Mouse (Mus musculus): ENCODE results near the gene Smdt1. TPM values are rescaled to one million over a fixed set of nuclear protein-coding genes. Genes with fewer than 3 reads are reported as not detected.
A peak's percentile ranks its signal among the peaks of the same experiment; 100 is the strongest.

Smdt1 gene
- polyA plus RNA-seq (2015; fragmentation: Nextera tagmentation; extraction: Ambion mirVana): 170 and 175 TPM in 2 replicates

DNA sequence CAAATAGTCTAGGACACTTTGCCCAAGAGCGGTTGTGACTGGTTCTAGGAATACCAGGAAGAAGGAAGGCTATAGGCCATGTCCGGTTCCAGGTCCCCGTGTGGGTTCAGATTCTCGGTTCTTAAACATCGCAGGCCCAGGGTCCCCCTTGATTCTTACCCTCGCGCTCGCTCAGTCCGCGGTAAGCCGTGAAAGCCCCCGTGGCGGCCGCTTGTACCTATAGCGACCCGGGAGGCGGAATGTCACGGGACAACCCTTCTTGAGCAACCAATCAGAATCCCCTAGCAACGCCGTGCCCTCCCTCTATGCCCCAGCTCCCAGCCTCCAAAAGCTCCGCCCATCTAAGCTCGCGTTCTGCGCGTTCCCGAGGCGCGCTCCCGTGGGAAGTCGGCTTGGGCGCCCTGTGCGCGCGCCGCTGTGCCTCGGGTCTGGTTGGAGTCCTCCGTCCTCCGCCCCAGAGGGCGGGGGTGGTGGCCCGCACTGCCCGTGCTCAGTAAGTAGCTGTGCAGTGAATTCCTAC, at the start of gene Smdt1, which contains the start of the genes Naga and Pheta2:
TSS of gene Smdt1 (plus strand) at position 367 of the 520 bp plus-strand sequence.
TSS of gene Naga (minus strand) at position 333 of the 520 bp plus-strand sequence.
TSS of gene Pheta2 (plus strand) at position 350 of the 520 bp plus-strand sequence.
- Histone ChIP-seq H3K27me3 (ENCODE audit: control insufficient read depth, insufficient read depth, low read depth, low read length) (no peaks in the 10 kb centered on the region), H3K4me2 (ENCODE audit: low read depth, low read length) (peak within 1 kb of the TSS; percentile 94), H3K4me1 (ENCODE audit: control insufficient read depth, low read depth, low read length) (peaks cover 60% of the 10 kb centered on the region), H3K4me3 (ENCODE audit: low read depth, low read length) (peak within 1 kb of the TSS; percentile 77), H3K9ac (ENCODE audit: low read depth, low read length) (peak within 1 kb of the TSS; percentile 96), H3K36me3 (ENCODE audit: control insufficient read depth, insufficient read depth) (peaks cover 36% of the 10 kb centered on the region), H3K9me3 (replicated peaks; ENCODE audit: control insufficient read depth, low read length) (no peaks in the 10 kb centered on the region), H3K27ac (ENCODE audit: low read length) (peak within 1 kb of the TSS; percentile 100)
- peak; percentile 77 for ATAC-seq (ENCODE audit: low read depth)
- WGBS (ENCODE audit: insufficient replicate concordance): under 1% methylated on average over 41 of the region's 41 CpGs

DNA sequence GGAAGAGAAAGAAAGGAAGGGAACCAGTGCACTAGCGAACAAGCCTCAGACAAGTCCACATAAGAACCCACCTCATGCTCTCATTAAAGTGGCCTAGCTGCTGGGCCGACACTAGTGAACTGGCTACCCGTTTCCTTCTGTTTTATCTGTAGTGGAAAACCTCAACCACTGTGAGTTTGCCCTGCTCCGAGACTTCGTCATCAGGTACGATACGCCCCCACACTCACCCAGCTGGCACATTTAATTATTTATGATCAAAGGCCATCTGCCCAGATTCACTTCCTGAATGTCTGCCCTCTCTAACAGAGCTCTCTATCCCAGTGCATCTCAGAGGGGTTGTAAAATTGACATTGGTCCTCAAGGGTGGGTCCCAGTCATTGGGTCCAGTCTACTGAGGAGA, 48.5 kb upstream of the Smdt1 start:
- Histone ChIP-seq H3K27ac (ENCODE audit: low read length) (no peak overlapping the region), H3K9ac (ENCODE audit: low read depth, low read length) (no peak overlapping the region), H3K4me2 (ENCODE audit: low read depth, low read length) (no peak overlapping the region), H3K27me3 (ENCODE audit: control insufficient read depth, insufficient read depth, low read depth, low read length) (peaks cover 8% of the 10 kb centered on the region), H3K4me3 (ENCODE audit: low read depth, low read length) (no peak overlapping the region), H3K9me3 (replicated peaks; ENCODE audit: control insufficient read depth, low read length) (no peaks in the 10 kb centered on the region), H3K4me1 (ENCODE audit: control insufficient read depth, low read depth, low read length) (peaks cover 7% of the 10 kb centered on the region), H3K36me3 (ENCODE audit: control insufficient read depth, insufficient read depth) (no peaks in the 10 kb centered on the region)
- WGBS (ENCODE audit: insufficient replicate concordance): 59% methylated on average over 7 of the region's 7 CpGs
- no peak for ATAC-seq (ENCODE audit: low read depth)

DNA sequence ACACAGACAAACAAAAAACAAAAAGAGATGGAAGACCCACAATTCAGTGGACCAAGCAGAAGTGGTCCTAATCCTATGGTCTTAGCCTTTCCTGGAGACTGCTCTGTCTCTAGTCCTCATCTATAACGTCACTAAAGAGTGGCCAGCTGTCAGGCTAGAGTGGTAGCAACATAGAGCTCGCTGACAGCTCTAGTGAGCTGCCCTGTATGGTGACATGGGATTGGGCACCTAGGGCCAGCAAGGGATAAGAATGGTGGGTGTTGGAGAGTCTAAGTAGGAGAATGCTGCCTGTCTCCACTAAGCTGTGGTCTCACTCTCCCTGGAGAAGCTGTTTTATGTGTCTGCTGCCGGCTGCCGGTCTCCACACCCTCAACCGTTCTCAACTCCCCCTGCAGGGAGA, 45.9 kb upstream of the Smdt1 start:
- WGBS (ENCODE audit: insufficient replicate concordance): 33% methylated on average over 5 of the region's 5 CpGs
- Histone ChIP-seq H3K27ac (ENCODE audit: low read length) (no peak overlapping the region), H3K4me2 (ENCODE audit: low read depth, low read length) (no peak overlapping the region), H3K4me1 (ENCODE audit: control insufficient read depth, low read depth, low read length) (peaks cover 5% of the 10 kb centered on the region), H3K4me3 (ENCODE audit: low read depth, low read length) (no peak overlapping the region), H3K36me3 (ENCODE audit: control insufficient read depth, insufficient read depth) (no peaks in the 10 kb centered on the region), H3K9me3 (replicated peaks; ENCODE audit: control insufficient read depth, low read length) (no peaks in the 10 kb centered on the region), H3K27me3 (ENCODE audit: control insufficient read depth, insufficient read depth, low read depth, low read length) (peaks cover 8% of the 10 kb centered on the region), H3K9ac (ENCODE audit: low read depth, low read length) (no peak overlapping the region)
- no peak for ATAC-seq (ENCODE audit: low read depth)

DNA sequence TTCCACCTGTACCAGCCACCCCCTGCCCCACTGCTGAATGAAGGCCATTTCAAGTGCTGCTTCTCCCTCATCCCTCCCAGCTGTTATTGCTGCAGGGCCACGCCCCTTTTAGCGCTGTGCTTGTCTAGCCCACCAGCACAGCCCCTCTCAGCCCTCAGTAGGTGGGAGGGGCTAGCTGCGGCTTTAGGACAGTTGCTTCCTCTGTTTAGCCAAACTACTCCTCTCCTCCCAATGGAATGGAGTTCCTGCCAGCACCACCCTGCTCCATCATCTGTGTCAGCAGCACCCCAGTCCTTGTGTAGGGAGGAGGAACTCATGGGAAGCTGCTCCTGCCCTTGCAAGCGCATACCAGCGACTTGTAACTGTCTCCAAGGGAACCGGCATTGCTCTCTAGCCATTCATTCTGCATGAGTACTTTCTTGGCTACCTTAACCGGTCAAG, 45.5 kb upstream of the Smdt1 start:
- no peak overlapping the region for H3K4me3 ChIP-seq (ENCODE audit: low read depth, low read length)
- H3K9me3 ChIP-seq (replicated peaks; ENCODE audit: control insufficient read depth, low read length): no peaks in the 10 kb centered on the region
- H3K4me2 ChIP-seq (ENCODE audit: low read depth, low read length): no peak overlapping the region
- ATAC-seq (ENCODE audit: low read depth): no peak
- no peak overlapping the region for H3K9ac ChIP-seq (ENCODE audit: low read depth, low read length)
- no peak overlapping the region for H3K27ac ChIP-seq (ENCODE audit: low read length)
- no peaks in the 10 kb centered on the region for H3K36me3 ChIP-seq (ENCODE audit: control insufficient read depth, insufficient read depth)
- H3K27me3 ChIP-seq (ENCODE audit: control insufficient read depth, insufficient read depth, low read depth, low read length): peaks cover 8% of the 10 kb centered on the region
- 21% methylated on average over 7 of the region's 7 CpGs for WGBS (ENCODE audit: insufficient replicate concordance)
- H3K4me1 ChIP-seq (ENCODE audit: control insufficient read depth, low read depth, low read length): peaks cover 5% of the 10 kb centered on the region

DNA sequence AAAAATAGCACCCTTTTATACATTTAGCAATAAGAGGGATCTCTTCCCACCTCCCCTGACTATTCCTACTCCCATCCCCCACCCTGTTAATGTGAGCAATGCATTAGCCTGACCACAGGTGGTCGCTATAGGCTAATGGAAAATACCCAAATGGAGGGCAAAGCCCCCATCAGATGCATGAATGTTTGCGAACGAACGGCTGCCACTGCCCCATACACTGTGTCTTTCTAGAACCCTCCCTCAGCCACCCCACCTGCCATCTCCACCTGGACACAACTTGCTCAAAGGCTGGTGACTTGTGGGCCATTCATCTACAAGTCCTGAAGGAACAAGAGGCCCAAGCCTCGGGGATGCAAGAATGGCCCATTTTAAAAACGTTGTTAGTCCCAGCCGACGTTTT, 44.7 kb upstream of the Smdt1 start:
- H3K27me3 ChIP-seq (ENCODE audit: control insufficient read depth, insufficient read depth, low read depth, low read length): peaks cover 8% of the 10 kb centered on the region
- WGBS (ENCODE audit: insufficient replicate concordance): 37% methylated on average over 8 of the region's 8 CpGs
- H3K36me3 ChIP-seq (ENCODE audit: control insufficient read depth, insufficient read depth): no peaks in the 10 kb centered on the region
- peaks cover 5% of the 10 kb centered on the region for H3K4me1 ChIP-seq (ENCODE audit: control insufficient read depth, low read depth, low read length)
- H3K27ac ChIP-seq (ENCODE audit: low read length): no peak overlapping the region
- H3K4me2 ChIP-seq (ENCODE audit: low read depth, low read length): no peak overlapping the region
- no peak for ATAC-seq (ENCODE audit: low read depth)
- no peaks in the 10 kb centered on the region for H3K9me3 ChIP-seq (replicated peaks; ENCODE audit: control insufficient read depth, low read length)
- H3K4me3 ChIP-seq (ENCODE audit: low read depth, low read length): no peak overlapping the region
- H3K9ac ChIP-seq (ENCODE audit: low read depth, low read length): no peak overlapping the region

DNA sequence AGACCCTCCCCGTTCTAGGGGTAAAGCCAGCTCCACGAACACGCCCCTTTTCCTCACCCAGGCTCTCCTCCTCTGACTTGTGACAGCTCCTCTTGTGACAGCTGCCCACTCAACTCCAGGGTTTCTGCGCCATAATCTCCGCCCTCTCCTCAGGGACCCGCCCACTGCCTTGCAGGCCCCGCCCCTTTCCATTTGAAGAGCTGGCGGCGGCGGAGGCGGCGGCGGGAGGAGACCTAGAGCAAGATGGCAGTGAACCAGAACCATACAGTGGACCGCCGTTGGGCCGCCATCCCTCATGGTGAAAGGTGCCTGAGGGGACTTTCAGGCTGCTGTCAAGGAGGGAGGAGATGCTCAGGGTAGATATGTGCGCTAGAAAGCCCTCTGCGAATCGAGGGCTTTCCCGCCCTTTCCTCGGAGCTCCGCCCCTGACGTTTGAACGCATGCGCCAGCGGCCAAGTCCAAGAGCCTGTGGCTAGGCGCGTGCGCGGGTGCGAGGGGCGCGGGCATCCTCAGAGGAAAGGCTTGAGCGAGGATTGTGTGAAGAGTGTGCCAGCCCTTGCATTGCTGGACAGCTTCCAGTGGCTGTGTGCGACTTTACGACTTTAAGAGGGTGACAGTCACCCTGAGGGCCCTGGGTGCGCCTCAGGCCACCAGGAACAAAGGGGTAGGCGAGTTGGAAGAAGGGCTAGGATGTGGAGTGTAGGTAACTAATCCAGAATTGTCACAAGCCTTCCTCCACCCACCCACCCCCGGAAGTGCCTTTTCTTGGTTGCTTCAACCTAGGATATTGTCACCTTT, 39.8 kb upstream of the Smdt1 start, which contains the start of gene Wbp2nl:
TSS of gene Wbp2nl (plus strand) at position 191 of the 798 bp plus-strand sequence.
- Histone ChIP-seq H3K27me3 (ENCODE audit: control insufficient read depth, insufficient read depth, low read depth, low read length) (no peaks in the 10 kb centered on the region; the same call in 1 of the 2 replicates), H3K36me3 (ENCODE audit: control insufficient read depth, insufficient read depth) (no peaks in the 10 kb centered on the region), H3K9ac (ENCODE audit: low read depth, low read length) (no peak within 1 kb of the TSS), H3K4me2 (ENCODE audit: low read depth, low read length) (0 out of 2 replicates have a peak within 1 kb of the TSS, but pooled peaks have one; percentile 23), H3K4me1 (ENCODE audit: control insufficient read depth, low read depth, low read length) (peaks cover 5% of the 10 kb centered on the region), H3K9me3 (replicated peaks; ENCODE audit: control insufficient read depth, low read length) (no peaks in the 10 kb centered on the region), H3K27ac (ENCODE audit: low read length) (no peak within 1 kb of the TSS), H3K4me3 (ENCODE audit: low read depth, low read length) (no peak within 1 kb of the TSS)
- ATAC-seq (ENCODE audit: low read depth): no peak
- 54% methylated on average over 39 of the region's 39 CpGs for WGBS (ENCODE audit: insufficient replicate concordance)

DNA sequence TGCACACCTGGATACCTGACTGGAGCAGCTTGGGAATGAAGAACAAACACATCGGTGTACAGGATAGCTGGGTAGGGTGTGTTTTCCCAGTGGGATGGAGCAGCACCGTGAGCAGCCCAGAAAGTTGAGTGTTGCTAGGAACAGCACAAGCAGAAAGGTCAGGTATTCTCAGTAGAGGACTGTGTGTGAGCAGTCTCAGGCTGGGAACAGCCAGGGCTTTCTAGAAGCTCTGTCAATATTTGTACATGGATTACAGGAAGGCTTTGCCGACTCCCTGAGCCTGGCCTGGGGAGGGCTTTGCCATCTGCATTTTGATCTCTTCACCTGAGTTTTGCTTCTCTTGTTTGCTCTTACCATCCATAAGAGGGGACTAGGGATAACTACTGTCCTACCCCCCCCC, 31.7 kb upstream of the Smdt1 start:
- 69% methylated on average over 3 of the region's 3 CpGs for WGBS (ENCODE audit: insufficient replicate concordance)
- H3K4me1 ChIP-seq (ENCODE audit: control insufficient read depth, low read depth, low read length): peaks cover 2% of the 10 kb centered on the region; the same call in 1 of the 2 replicates
- no peak overlapping the region for H3K9ac ChIP-seq (ENCODE audit: low read depth, low read length)
- H3K4me3 ChIP-seq (ENCODE audit: low read depth, low read length): no peak overlapping the region
- ATAC-seq (ENCODE audit: low read depth): peak; percentile 70; the same call in 1 of the 2 replicates
- no peak overlapping the region for H3K27ac ChIP-seq (ENCODE audit: low read length)
- H3K4me2 ChIP-seq (ENCODE audit: low read depth, low read length): no peak overlapping the region
- H3K9me3 ChIP-seq (replicated peaks; ENCODE audit: control insufficient read depth, low read length): no peaks in the 10 kb centered on the region
- H3K27me3 ChIP-seq (ENCODE audit: control insufficient read depth, insufficient read depth, low read depth, low read length): no peaks in the 10 kb centered on the region
- H3K36me3 ChIP-seq (ENCODE audit: control insufficient read depth, insufficient read depth): no peaks in the 10 kb centered on the region

DNA sequence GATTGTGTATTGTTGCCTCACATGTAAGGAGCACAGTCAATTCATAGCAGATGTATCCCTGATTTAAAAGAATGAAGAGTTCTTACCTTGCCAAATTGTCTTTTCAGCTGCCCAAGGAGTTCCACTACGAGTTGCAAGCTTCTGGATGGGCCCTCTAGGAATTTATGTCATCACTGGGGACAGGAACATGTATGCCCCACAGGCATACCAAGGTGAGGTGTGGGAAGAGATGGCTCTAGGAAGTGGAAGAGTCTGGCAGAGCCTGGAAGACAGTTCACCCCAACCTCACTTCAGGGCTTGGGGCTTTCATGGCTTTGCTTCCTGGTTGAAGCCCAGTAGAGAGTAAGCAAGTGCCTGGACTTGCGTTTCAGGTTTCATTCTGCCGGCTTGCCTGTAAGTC, 30.3 kb upstream of the Smdt1 start:
- 67% methylated on average over 3 of the region's 3 CpGs for WGBS (ENCODE audit: insufficient replicate concordance)
- H3K4me3 ChIP-seq (ENCODE audit: low read depth, low read length): no peak overlapping the region
- H3K27me3 ChIP-seq (ENCODE audit: control insufficient read depth, insufficient read depth, low read depth, low read length): no peaks in the 10 kb centered on the region
- peaks cover 2% of the 10 kb centered on the region; the same call in 1 of the 2 replicates for H3K4me1 ChIP-seq (ENCODE audit: control insufficient read depth, low read depth, low read length)
- no peaks in the 10 kb centered on the region for H3K9me3 ChIP-seq (replicated peaks; ENCODE audit: control insufficient read depth, low read length)
- H3K4me2 ChIP-seq (ENCODE audit: low read depth, low read length): no peak overlapping the region
- H3K27ac ChIP-seq (ENCODE audit: low read length): no peak overlapping the region
- H3K9ac ChIP-seq (ENCODE audit: low read depth, low read length): no peak overlapping the region
- no peak for ATAC-seq (ENCODE audit: low read depth)
- H3K36me3 ChIP-seq (ENCODE audit: control insufficient read depth, insufficient read depth): no peaks in the 10 kb centered on the region

DNA sequence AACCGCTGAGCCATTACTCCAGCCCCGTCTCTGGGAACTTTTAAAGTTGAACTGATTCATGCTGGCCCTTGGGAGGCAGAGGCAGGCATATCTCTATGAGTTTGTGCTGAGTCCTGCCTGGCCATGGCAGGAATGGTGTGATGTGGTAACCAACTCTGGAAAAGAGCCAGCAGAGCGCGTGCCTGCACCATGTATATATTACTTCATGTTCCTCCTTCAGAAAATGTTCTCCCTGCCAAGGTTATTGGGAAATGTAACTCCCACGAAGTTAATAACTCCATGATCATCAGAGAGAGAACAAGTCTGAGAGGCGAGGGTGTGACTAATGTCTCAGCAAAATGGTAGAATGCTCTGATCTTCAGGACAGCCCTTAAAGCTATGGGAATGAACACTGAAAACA, 20.9 kb upstream of the Smdt1 start:
- Histone ChIP-seq H3K36me3 (ENCODE audit: control insufficient read depth, insufficient read depth) (no peaks in the 10 kb centered on the region), H3K4me2 (ENCODE audit: low read depth, low read length) (no peak overlapping the region), H3K9ac (ENCODE audit: low read depth, low read length) (no peak overlapping the region), H3K27me3 (ENCODE audit: control insufficient read depth, insufficient read depth, low read depth, low read length) (no peaks in the 10 kb centered on the region), H3K4me1 (ENCODE audit: control insufficient read depth, low read depth, low read length) (no peaks in the 10 kb centered on the region; the same call in 1 of the 2 replicates), H3K27ac (ENCODE audit: low read length) (no peak overlapping the region), H3K9me3 (replicated peaks; ENCODE audit: control insufficient read depth, low read length) (no peaks in the 10 kb centered on the region), H3K4me3 (ENCODE audit: low read depth, low read length) (no peak overlapping the region)
- WGBS (ENCODE audit: insufficient replicate concordance): 63% methylated on average over 6 of the region's 6 CpGs
- no peak for ATAC-seq (ENCODE audit: low read depth)
